Mouse (Mus musculus) testis, adult 2 months (tissue): Measurements from ENCODE around the gene Commd1. TPM values are rescaled to one million over a fixed set of nuclear protein-coding genes. Genes with fewer than 3 reads are reported as not detected.

Source experiments
- H3K27ac ChIP-seq: fragments of 200-500 bp; 2 replicates; pipeline ENCODE4 v1.5.1; 2012; ENCODE audit warnings: low read depth, low read length; ENCODE audit not compliant: control insufficient read depth, insufficient read depth
- H3K27me3 ChIP-seq: fragments of 200-500 bp; 2 replicates; pipeline ENCODE4 v1.6.1; 2012; ENCODE audit warnings: mild to moderate bottlenecking, low read length, moderate library complexity; ENCODE audit not compliant: control insufficient read depth, insufficient read depth
- H3K36me3 ChIP-seq: fragments of 200-500 bp; 2 replicates; pipeline ENCODE4 v1.6.1; 2012; ENCODE audit warnings: mild to moderate bottlenecking, low read length; ENCODE audit not compliant: control insufficient read depth, insufficient read depth
- H3K4me1 ChIP-seq: fragments of 200-500 bp; 2 replicates; pipeline ENCODE4 v1.6.1; 2012; ENCODE audit warnings: low read length; ENCODE audit not compliant: control insufficient read depth, insufficient read depth
- H3K4me3 ChIP-seq: fragments of 200-500 bp; 2 replicates; pipeline ENCODE4 v1.5.1; 2012; ENCODE audit warnings: low read depth, mild to moderate bottlenecking, low read length, moderate library complexity, mixed read lengths; ENCODE audit not compliant: control insufficient read depth
- CTCF ChIP-seq: fragments of 200-500 bp; IDR thresholded peaks from 2 replicates; pipeline ENCODE4 v1.5.1; 2012; ENCODE audit warnings: low read depth, mild to moderate bottlenecking, inconsistent platforms, low read length, moderate library complexity; ENCODE audit not compliant: control insufficient read depth, insufficient read depth, insufficient replicate concordance
- POLR2A ChIP-seq: fragments of 200-500 bp; IDR thresholded peaks from 2 replicates; pipeline ENCODE4 v1.6.1; 2012; ENCODE audit warnings: low read depth, mild to moderate bottlenecking, inconsistent platforms, low read length, moderate library complexity; ENCODE audit not compliant: control insufficient read depth
- polyA plus RNA-seq: library from polyadenylated mRNA; depleted of rRNA; stranded (reverse); fragments of >200 nt; gene quantifications from 2 replicates; pipeline ENCODE4 v1.2.3, GENCODE M21; 2012

Gene Commd1
- polyA plus RNA-seq, 1 experiment: 82.8 TPM

- H3K27ac ChIP-seq: peak overlapping the region; percentile 61; the same call in 1 of the 2 replicates
- no peaks in the 10 kb centered on the region for H3K27me3 ChIP-seq
- H3K4me1 ChIP-seq: peaks cover 11% of the 10 kb centered on the region
- no peaks in the 10 kb centered on the region for H3K36me3 ChIP-seq
- H3K4me3 ChIP-seq: peak overlapping the region; percentile 86
- no peak for TF ChIP-seq POLR2A
- no peak for TF ChIP-seq CTCF
These were observed 8.6 kb downstream of the Commd1 start for GRCm38 (mm10) chr11:22973599-22973998.

DNA sequence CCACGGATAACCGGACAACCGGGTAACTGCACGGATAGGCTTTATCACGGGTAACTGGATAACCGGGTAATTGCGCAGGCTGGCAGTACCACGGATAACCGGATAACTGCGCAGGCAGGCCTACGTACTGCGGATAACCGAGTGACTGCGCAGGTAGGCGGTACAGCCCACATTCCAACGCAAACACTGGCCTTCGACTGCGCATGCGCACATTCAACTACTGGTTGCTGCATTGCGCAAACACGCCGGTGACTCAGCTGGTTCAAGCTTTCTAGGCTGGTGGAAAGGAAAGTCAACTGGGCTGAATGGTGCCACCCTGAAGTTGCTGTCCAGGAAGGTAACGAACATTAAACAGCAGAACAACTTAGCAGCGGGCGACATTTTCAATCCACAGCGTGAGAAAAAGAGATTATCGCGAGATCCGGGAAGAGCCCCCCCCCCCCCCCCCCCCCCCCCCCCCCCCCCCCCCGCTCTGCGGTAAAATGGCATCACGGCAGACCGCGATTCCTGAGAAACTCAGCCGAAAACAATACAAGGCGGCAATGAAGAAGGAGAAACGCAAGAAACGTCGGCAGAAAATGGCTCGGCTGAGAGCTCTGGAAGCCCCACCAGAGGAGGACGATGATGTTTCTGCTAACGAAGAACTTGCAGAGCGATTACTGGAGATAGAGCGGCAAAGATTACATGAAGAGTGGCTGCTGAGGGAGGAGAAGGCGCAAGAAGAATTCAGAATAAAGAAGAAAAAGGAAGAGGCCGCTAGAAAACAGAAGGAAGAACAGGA is 9.2 kb downstream of the Commd1 start:
- Histone ChIP-seq H3K4me1 (peaks cover 11% of the 10 kb centered on the region), H3K27ac (peak overlapping the region; percentile 97), H3K36me3 (no peaks in the 10 kb centered on the region), H3K4me3 (peak overlapping the region; percentile 94), H3K27me3 (no peaks in the 10 kb centered on the region)
- TF ChIP-seq POLR2A (peak; percentile 85; the same call in 1 of the 2 replicates), CTCF (peak; percentile 30; the same call in 1 of the 2 replicates)

- Histone ChIP-seq H3K36me3 (no peaks in the 10 kb centered on the region), H3K4me3 (peak within 1 kb of the TSS; percentile 94), H3K27ac (peak within 1 kb of the TSS; percentile 97), H3K4me1 (peaks cover 11% of the 10 kb centered on the region), H3K27me3 (no peaks in the 10 kb centered on the region)
- TF ChIP-seq CTCF (no peak), POLR2A (peak; percentile 49; the same call in 1 of the 2 replicates)
These were observed 10.1 kb downstream of the Commd1 start, which contains the start of gene Zrsr1 for GRCm38 (mm10) chr11:22971835-22972709. Zrsr1 (plus strand) TSS chr11:22972005.

- Histone ChIP-seq H3K4me3 (no peak overlapping the region), H3K27ac (no peak overlapping the region), H3K4me1 (peaks cover 11% of the 10 kb centered on the region), H3K36me3 (no peaks in the 10 kb centered on the region), H3K27me3 (no peaks in the 10 kb centered on the region)
- TF ChIP-seq POLR2A: no peak
- TF ChIP-seq CTCF: no peak
These were observed 11.6 kb downstream of the Commd1 start for GRCm38 (mm10) chr11:22970546-22970945.

DNA sequence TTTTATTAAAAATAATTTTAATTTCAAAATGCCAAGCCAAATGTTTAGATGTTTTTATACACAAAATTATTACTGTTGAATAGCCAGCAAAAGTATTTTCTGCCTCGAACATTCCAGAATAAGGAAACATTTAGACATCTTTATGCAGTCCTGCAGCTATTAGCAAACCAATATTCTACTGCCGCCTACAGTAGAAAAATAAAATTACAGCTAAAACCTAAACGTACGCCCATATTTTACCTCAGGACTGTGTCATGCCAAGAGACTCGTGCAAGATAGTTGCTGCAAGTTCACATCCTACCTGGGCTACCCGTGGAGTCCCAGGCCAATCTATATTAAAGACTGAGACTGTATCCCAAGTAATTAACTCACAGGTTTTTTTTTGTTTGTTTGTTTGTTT is 12.7 kb downstream of the Commd1 start:
- TF ChIP-seq POLR2A: no peak
- TF ChIP-seq CTCF: no peak
- no peak overlapping the region for H3K27ac ChIP-seq
- H3K36me3 ChIP-seq: no peaks in the 10 kb centered on the region

DNA sequence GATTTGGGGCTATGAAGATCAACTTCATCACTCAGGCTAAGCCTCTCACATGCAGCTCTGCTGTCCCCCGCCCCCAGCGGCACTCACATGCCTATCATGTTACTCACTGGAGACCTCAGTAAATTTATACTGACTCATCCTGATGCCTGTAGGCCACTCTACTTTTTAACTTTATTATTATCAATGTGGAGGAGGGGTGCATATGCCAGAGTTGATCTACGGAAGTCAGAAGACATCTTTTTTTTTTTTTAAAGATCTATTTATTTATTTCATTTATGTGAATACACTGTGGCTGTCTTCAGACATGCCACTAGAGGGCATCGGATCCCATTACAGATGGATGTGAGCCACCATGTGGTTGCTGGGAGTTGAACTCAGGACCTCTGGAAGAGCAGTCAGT is 16.7 kb downstream of the Commd1 start:
- Histone ChIP-seq H3K4me3 (no peak overlapping the region), H3K36me3 (no peaks in the 10 kb centered on the region), H3K4me1 (no peaks in the 10 kb centered on the region), H3K27ac (no peak overlapping the region), H3K27me3 (no peaks in the 10 kb centered on the region)
- TF ChIP-seq POLR2A (no peak), CTCF (no peak)

More for the DNA sequence above, 12.7 kb downstream of the Commd1 start:
- H3K4me3 ChIP-seq: no peak overlapping the region
- H3K27me3 ChIP-seq: no peaks in the 10 kb centered on the region
- peaks cover 9% of the 10 kb centered on the region for H3K4me1 ChIP-seq

DNA sequence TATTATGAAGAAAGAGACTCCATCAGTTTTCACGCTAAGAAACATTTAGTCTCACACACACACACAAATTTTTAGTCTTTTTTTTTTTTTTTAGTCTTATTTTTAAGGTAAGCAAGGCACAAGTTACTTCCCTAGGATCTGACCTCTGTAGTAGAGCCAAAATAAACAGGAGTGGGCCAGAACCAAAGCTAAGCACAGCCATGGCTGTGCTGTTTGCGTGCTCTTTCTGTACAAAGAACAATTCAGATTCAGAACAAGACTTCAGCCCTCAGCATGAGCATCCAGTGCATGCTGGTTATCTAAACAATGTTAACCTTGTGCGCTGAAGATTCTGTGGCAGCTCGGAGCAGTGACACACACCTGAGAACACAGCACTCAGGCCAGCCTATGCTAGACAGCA is 17.8 kb downstream of the Commd1 start:
- no peak overlapping the region for H3K27ac ChIP-seq
- TF ChIP-seq CTCF (no peak), POLR2A (no peak)
- no peaks in the 10 kb centered on the region for H3K36me3 ChIP-seq
- H3K27me3 ChIP-seq: no peaks in the 10 kb centered on the region
- no peaks in the 10 kb centered on the region for H3K4me1 ChIP-seq
- H3K4me3 ChIP-seq: no peak overlapping the region
